Mouse (Mus musculus) right cerebral cortex, postnatal 14 days (tissue): ENCODE data around the gene Slirp.

Experiments used
- DNase-seq: peaks from one replicate; pipeline ENCODE4 v3.0.0; 2022

Gene Slirp

GRCm38 (mm10) chr12:87443700-87444122 is at the start of gene Slirp, which contains the start of gene Alkbh1:
TSS of gene Slirp (plus strand) at chr12:87443896.
TSS of gene Alkbh1 (minus strand) at chr12:87444017.
- DNase-seq = peak; percentile 84

GRCm38 (mm10) chr12:87394316-87394715 is 49.4 kb upstream of the Slirp start:
- DNase-seq = no peak

GRCm38 (mm10) chr12:87397126-87397525 is 46.6 kb upstream of the Slirp start:
- no peak for DNase-seq

GRCm38 (mm10) chr12:87397811-87398417 is 45.8 kb upstream of the Slirp start:
- no peak for DNase-seq

GRCm38 (mm10) chr12:87399119-87399819 is 44.4 kb upstream of the Slirp start:
- no peak for DNase-seq

GRCm38 (mm10) chr12:87401883-87402282 is 41.8 kb upstream of the Slirp start:
- DNase-seq = no peak

GRCm38 (mm10) chr12:87405165-87405564 is 38.5 kb upstream of the Slirp start:
- no peak for DNase-seq

- no peak for DNase-seq
Measured at GRCm38 (mm10) chr12:87405721-87406120, 38.0 kb upstream of the Slirp start.

- peak; percentile 15 for DNase-seq
Measured at GRCm38 (mm10) chr12:87407869-87408605, 35.7 kb upstream of the Slirp start.

GRCm38 (mm10) chr12:87409123-87409522 is 34.6 kb upstream of the Slirp start:
- DNase-seq = no peak

- no peak for DNase-seq
Measured at GRCm38 (mm10) chr12:87410999-87411398, 32.7 kb upstream of the Slirp start.

- peak; percentile 78 for DNase-seq
Measured at GRCm38 (mm10) chr12:87413179-87413790, 30.4 kb upstream of the Slirp start.

- no peak for DNase-seq
Measured at GRCm38 (mm10) chr12:87415358-87415757, 28.3 kb upstream of the Slirp start.

GRCm38 (mm10) chr12:87416690-87417089 is 27.0 kb upstream of the Slirp start:
- DNase-seq = peak; percentile 48

GRCm38 (mm10) chr12:87418921-87419320 is 24.8 kb upstream of the Slirp start:
- DNase-seq = peak; percentile 16

- no peak for DNase-seq
Measured at GRCm38 (mm10) chr12:87419974-87420485, 23.7 kb upstream of the Slirp start.

- no peak for DNase-seq
Measured at GRCm38 (mm10) chr12:87421708-87422507, 21.8 kb upstream of the Slirp start.

GRCm38 (mm10) chr12:87423700-87424099 is 20.0 kb upstream of the Slirp start:
- DNase-seq = no peak

GRCm38 (mm10) chr12:87424516-87424915 is 19.2 kb upstream of the Slirp start:
- DNase-seq = no peak

- no peak for DNase-seq
Measured at GRCm38 (mm10) chr12:87426354-87427031, 17.2 kb upstream of the Slirp start.

GRCm38 (mm10) chr12:87428295-87428694 is 15.4 kb upstream of the Slirp start:
- DNase-seq = no peak

GRCm38 (mm10) chr12:87428885-87429284 is 14.8 kb upstream of the Slirp start:
- no peak for DNase-seq
